Mouse (Mus musculus) CH12.LX (cell line): ENCODE results near the gene Tdrd3. TPM values are rescaled to one million over a fixed set of nuclear protein-coding genes. Genes with fewer than 3 reads are reported as not detected.

ENCODE experiments used
- DNase-seq: peaks from one replicate; pipeline ENCODE4 v3.0.0-alpha.2; 2013; ENCODE audit errors: extremely low read depth
- H3K27ac ChIP-seq: 2 replicates; pipeline ENCODE4 v1.5.1; 2012; ENCODE audit warnings: low read depth, mild to moderate bottlenecking, control low read depth, moderate library complexity; ENCODE audit not compliant: insufficient read depth
- H3K27me3 ChIP-seq: replicated peaks from 2 replicates; pipeline ENCODE3; 2012; ENCODE audit warnings: inconsistent platforms
- H3K36me3 ChIP-seq, 2 experiments: replicated peaks in 1 of 2; 2 replicates each; pipeline versions ENCODE3 to v1.6.1; 2012; ENCODE audit warnings: inconsistent platforms in 1 of 2, low read length in 1 of 2, mild to moderate bottlenecking in 1 of 2, mixed read lengths in 1 of 2, moderate library complexity in 1 of 2; ENCODE audit not compliant: control insufficient read depth in 1 of 2, insufficient read depth in 1 of 2
- H3K4me1 ChIP-seq, 2 experiments: 2 replicates each; pipeline ENCODE4 v1.6.1; 2012; ENCODE audit warnings: inconsistent platforms in 1 of 2, moderate library complexity in 1 of 2; ENCODE audit not compliant: insufficient read depth in 2 of 2, control insufficient read depth in 1 of 2
- H3K4me2 ChIP-seq: 2 replicates; pipeline ENCODE4 v1.6.1; 2012; ENCODE audit warnings: low read depth, mild to moderate bottlenecking, control low read depth; ENCODE audit not compliant: poor library complexity, insufficient read depth, severe bottlenecking
- H3K4me3 ChIP-seq, 3 experiments: fragments of 150-350 bp in 1 of 3; sonication (generic) in 1 of 3; replicated peaks in 1 of 3; 2 replicates each; pipeline versions ENCODE3 to v1.5.1; 2011 to 2012; ENCODE audit warnings: low read depth in 2 of 3, low read length in 2 of 3, mild to moderate bottlenecking in 2 of 3, moderate library complexity in 2 of 3, control low read depth in 1 of 3, improper control_type of control experiment in 1 of 3, inconsistent platforms in 1 of 3, mixed read lengths in 1 of 3; ENCODE audit not compliant: poor library complexity in 1 of 3
- H3K79me2 ChIP-seq: replicated peaks from 2 replicates; pipeline ENCODE4 v1.6.1; 2012; ENCODE audit warnings: mild to moderate bottlenecking, moderate library complexity; ENCODE audit not compliant: control insufficient read depth, poor library complexity, insufficient read depth, severe bottlenecking; ENCODE audit errors: extremely low read depth
- H3K9ac ChIP-seq: 2 replicates; pipeline ENCODE4 v1.6.1; 2012; ENCODE audit warnings: low read depth, mild to moderate bottlenecking, control low read depth, moderate library complexity; ENCODE audit not compliant: insufficient read depth
- H3K9me3 ChIP-seq: replicated peaks from 2 replicates; pipeline ENCODE3; 2012; ENCODE audit warnings: low read length, inconsistent platforms, mixed read lengths
- BHLHE40 ChIP-seq: IDR thresholded peaks from 2 replicates; pipeline ENCODE4 v1.6.1; 2011; ENCODE audit warnings: mild to moderate bottlenecking, low read depth, low read length, improper control_type of control experiment
- CHD1 ChIP-seq: IDR thresholded peaks from 2 replicates; pipeline ENCODE4 v1.6.1; 2012; ENCODE audit warnings: low read depth, low read length, improper control_type of control experiment, inconsistent platforms
- CHD2 ChIP-seq: IDR thresholded peaks from 2 replicates; pipeline ENCODE4 v1.6.1; 2011; ENCODE audit warnings: low read length, improper control_type of control experiment
- E2F4 ChIP-seq: IDR thresholded peaks from 2 replicates; pipeline ENCODE4 v1.6.1; 2011; ENCODE audit warnings: low read depth, low read length, improper control_type of control experiment; ENCODE audit not compliant: insufficient replicate concordance
- HCFC1 ChIP-seq: IDR thresholded peaks from 2 replicates; pipeline ENCODE4 v1.6.1; 2012; ENCODE audit warnings: low read depth, mild to moderate bottlenecking, inconsistent platforms, low read length, improper control_type of control experiment
- IRF4 ChIP-seq: IDR thresholded peaks from 2 replicates; pipeline ENCODE4 v1.6.1; 2014; ENCODE audit warnings: low read depth, mild to moderate bottlenecking, inconsistent platforms, low read length, improper control_type of control experiment
- JUN ChIP-seq: IDR thresholded peaks from 2 replicates; pipeline ENCODE4 v1.6.1; 2011; ENCODE audit warnings: low read depth, mild to moderate bottlenecking, low read length, improper control_type of control experiment, moderate library complexity; ENCODE audit not compliant: insufficient read depth
- JUND ChIP-seq: conservative IDR thresholded peaks from 2 replicates; pipeline ENCODE4 v1.6.1; 2011; ENCODE audit warnings: low read depth, low read length, improper control_type of control experiment
- KAT2A ChIP-seq: IDR thresholded peaks from 2 replicates; pipeline ENCODE4 v1.6.1; 2012; ENCODE audit warnings: low read length, improper control_type of control experiment, inconsistent platforms; ENCODE audit not compliant: insufficient replicate concordance
- MAFK ChIP-seq: IDR thresholded peaks from 2 replicates; pipeline ENCODE4 v1.6.1; 2011; ENCODE audit warnings: low read length, improper control_type of control experiment; ENCODE audit not compliant: insufficient replicate concordance
- MAX ChIP-seq: IDR thresholded peaks from 2 replicates; pipeline ENCODE4 v1.6.1; 2011; ENCODE audit warnings: low read length, improper control_type of control experiment
- MEF2A ChIP-seq: IDR thresholded peaks from 2 replicates; pipeline ENCODE4 v1.6.1; 2014; ENCODE audit warnings: low read depth, mild to moderate bottlenecking, inconsistent platforms, low read length, improper control_type of control experiment, borderline replicate concordance
- MXI1 ChIP-seq: IDR thresholded peaks from 2 replicates; pipeline ENCODE4 v1.6.1; 2011; ENCODE audit warnings: mild to moderate bottlenecking, low read depth, low read length, improper control_type of control experiment
- POLR2A ChIP-seq: IDR thresholded peaks from 2 replicates; pipeline ENCODE4 v1.6.1; 2011; ENCODE audit warnings: low read depth, mild to moderate bottlenecking, improper control_type of control experiment, low read length
- SIN3A ChIP-seq: IDR thresholded peaks from 2 replicates; pipeline ENCODE4 v1.6.1; 2012; ENCODE audit warnings: low read length, improper control_type of control experiment, inconsistent platforms
- SMC3 ChIP-seq: IDR thresholded peaks from 2 replicates; pipeline ENCODE4 v1.6.1; 2011; ENCODE audit warnings: low read depth, low read length, improper control_type of control experiment
- USF2 ChIP-seq: conservative IDR thresholded peaks from 2 replicates; pipeline ENCODE4 v1.6.1; 2011; ENCODE audit warnings: low read depth, low read length, improper control_type of control experiment
- ZKSCAN1 ChIP-seq: IDR thresholded peaks from 2 replicates; pipeline ENCODE4 v1.6.1; 2012; ENCODE audit warnings: low read depth, inconsistent platforms, low read length, improper control_type of control experiment, borderline replicate concordance
- ZNF384 ChIP-seq: IDR thresholded peaks from 2 replicates; pipeline ENCODE4 v1.6.1; 2012; ENCODE audit warnings: low read depth, low read length, improper control_type of control experiment, inconsistent platforms
- dilution Hi-C: fragments of 300-500 bp; cut with MboI; formaldehyde crosslinking; loops from 2 replicates; pipeline ENCODE4 v1.14.3; 2020; ENCODE audit warnings: low sequenced_read_pairs; ENCODE audit not compliant: extremely low pct_unique_long_range_greater_than_20kb, extremely low pct_ligation_motif_present
- in situ Hi-C: fragments of 300-500 bp; cut with MboI; formaldehyde crosslinking; loops from 3 replicates; pipeline ENCODE4 v1.14.3; 2019; ENCODE audit warnings: low sequenced_read_pairs, low pct_ligation_motif_present, low pct_unique_long_range_greater_than_20kb, mixed read lengths
- polyA plus RNA-seq: library from polyadenylated mRNA; unstranded; fragments of >175 nt; gene quantifications from 2 replicates; pipeline ENCODE4 v1.2.1, GENCODE M21; 2012; ENCODE audit warnings: low read depth; ENCODE audit not compliant: insufficient read length
- total RNA-seq, 2 experiments: library from RNA; depleted of rRNA; stranded (reverse); fragments of 300-350 nt in 1 of 2; fragments of >200 nt in 1 of 2; gene quantifications; 2 replicates each; pipeline ENCODE4 v1.2.3; 2012 to 2014

The Tdrd3 gene
- total and polyA plus RNA-seq, 3 experiments, result 6.5 to 12.8 (median 10.9) TPM

DNA sequence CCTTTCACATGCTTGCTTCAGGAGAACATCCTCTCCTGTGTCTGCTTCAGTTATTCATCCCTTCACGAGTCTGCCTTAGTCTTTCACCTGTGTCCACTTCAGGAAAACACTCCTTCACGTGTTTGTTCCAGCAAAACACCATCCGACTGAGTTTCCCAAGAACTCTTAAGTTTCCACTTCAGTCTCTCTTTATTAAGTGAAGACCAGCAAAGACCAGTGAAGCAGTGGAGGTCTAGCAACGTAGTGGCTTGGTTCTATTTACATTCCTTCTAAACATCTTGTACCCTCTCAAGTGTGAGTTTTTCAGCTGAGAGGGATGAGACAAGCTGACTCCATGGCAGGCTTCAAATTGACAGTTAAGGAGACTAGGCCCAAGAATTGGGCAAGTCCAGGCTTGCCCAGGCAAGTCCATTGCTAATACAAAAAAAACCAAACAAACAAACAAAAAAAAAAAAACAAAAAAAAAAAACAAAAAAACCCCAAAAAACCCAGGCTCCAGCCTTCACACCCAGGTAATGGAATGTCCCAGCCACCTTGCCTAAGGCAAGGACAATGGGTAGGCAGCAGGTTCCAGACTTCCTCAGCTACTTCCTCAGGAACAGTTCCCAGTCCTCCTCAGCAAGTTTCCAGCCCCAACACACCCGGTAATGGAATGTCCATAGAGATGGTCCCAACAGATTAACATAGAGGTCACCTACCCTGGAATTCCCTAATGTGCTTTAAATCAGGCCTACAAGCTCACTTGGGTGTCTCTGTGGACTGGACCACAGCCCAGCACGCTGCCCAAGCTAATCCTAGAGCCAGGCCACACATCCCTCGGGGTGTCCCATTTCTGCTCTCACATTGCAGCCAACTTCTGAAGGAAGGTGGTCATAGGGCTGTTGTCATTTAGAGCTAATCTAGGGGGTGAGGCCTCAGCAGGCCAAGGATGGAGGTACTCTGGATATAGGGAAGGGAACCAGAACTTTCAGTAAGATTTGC lies 31.9 kb upstream of the Tdrd3 start:
- H3K27me3 ChIP-seq, result no peaks in the 10 kb centered on the region
- H3K79me2 ChIP-seq, result no peaks in the 10 kb centered on the region
- DNase-seq, result no peak
- no peaks in the 10 kb centered on the region for H3K9me3 ChIP-seq
- no peak overlapping the region for H3K4me3 ChIP-seq
- no peak overlapping the region for H3K27ac ChIP-seq
- no peaks in the 10 kb centered on the region for H3K4me1 ChIP-seq
- H3K4me2 ChIP-seq, result no peak overlapping the region
- TF ChIP-seq IRF4 (no peak), MAFK (no peak), MAX (no peak), ZKSCAN1 (no peak), POLR2A (no peak), MXI1 (no peak), CHD1 (no peak), JUND (no peak)
- TF ChIP-seq, all 38 proteins: peak for 0
- in situ Hi-C loops, result no loop called here
- dilution Hi-C loops, result no loop called here
- H3K9ac ChIP-seq, result no peak overlapping the region
- H3K36me3 ChIP-seq, result no peaks in the 10 kb centered on the region

DNA sequence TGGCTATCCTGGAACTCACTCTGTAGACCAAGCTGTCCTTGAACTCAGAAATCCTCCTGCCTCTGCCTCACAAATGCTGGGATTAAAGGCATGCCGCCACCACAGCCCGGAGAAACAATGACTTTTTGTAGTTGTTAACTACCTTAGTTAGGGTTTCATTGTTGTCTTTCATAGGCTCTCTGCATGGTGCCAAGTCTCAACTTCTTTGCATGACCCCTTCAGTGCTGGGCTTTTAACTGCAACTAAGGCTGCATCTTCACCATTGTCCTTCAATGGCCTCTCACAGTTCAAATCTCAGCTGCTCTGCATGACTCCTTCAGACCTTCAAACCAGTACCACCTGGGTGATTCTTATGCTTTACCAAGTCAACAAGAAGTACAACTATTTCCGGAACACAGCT lies 23.3 kb upstream of the Tdrd3 start:
- Histone ChIP-seq H3K9ac (no peak overlapping the region), H3K9me3 (no peaks in the 10 kb centered on the region), H3K27me3 (no peaks in the 10 kb centered on the region), H3K4me3 (no peak overlapping the region), H3K4me1 (peaks cover 0 to 6% of the 10 kb centered on the region in 2 experiments; a peak in 2 of 4 replicates), H3K4me2 (no peak overlapping the region), H3K79me2 (no peaks in the 10 kb centered on the region), H3K36me3 (no peaks in the 10 kb centered on the region), H3K27ac (no peak overlapping the region)
- DNase-seq, result no peak
- in situ Hi-C loops, result no loop called here
- dilution Hi-C loops, result no loop called here
- TF ChIP-seq USF2 (no peak), JUN (no peak), ZNF384 (no peak), MXI1 (no peak), SMC3 (no peak), HCFC1 (no peak), SIN3A (no peak), MEF2A (no peak), ZKSCAN1 (no peak), BHLHE40 (no peak), KAT2A (no peak), MAX (no peak), CHD2 (no peak), IRF4 (no peak), E2F4 (no peak)
